Mouse (Mus musculus) olfactory bulb, adult 2 months (tissue): Measurements from ENCODE around the gene Gabrr1. TPM values are rescaled to one million over a fixed set of nuclear protein-coding genes. Genes with fewer than 3 reads are reported as not detected.

Experiments used
- H3K27ac ChIP-seq: fragments of 200-500 bp; 2 replicates; pipeline ENCODE4 v1.5.1; 2012; ENCODE audit warnings: low read depth, low read length; ENCODE audit not compliant: insufficient read depth
- H3K4me1 ChIP-seq: fragments of 200-500 bp; 2 replicates; pipeline ENCODE4 v1.6.1; 2012; ENCODE audit warnings: low read length; ENCODE audit not compliant: control insufficient read depth, insufficient read depth
- H3K4me3 ChIP-seq: fragments of 200-500 bp; 2 replicates; pipeline ENCODE4 v1.5.1; 2012; ENCODE audit warnings: mild to moderate bottlenecking, low read depth, low read length, moderate library complexity; ENCODE audit not compliant: insufficient read depth
- CTCF ChIP-seq: fragments of 200-500 bp; IDR thresholded peaks from 2 replicates; pipeline ENCODE4 v1.5.1; 2012; ENCODE audit warnings: low read depth, mild to moderate bottlenecking, low read length, moderate library complexity; ENCODE audit not compliant: insufficient read depth
- POLR2A ChIP-seq: fragments of 200-500 bp; IDR thresholded peaks from 2 replicates; pipeline ENCODE4 v1.6.1; 2012; ENCODE audit warnings: mild to moderate bottlenecking, low read depth, low read length, moderate library complexity; ENCODE audit not compliant: insufficient read depth
- WGBS: fragments of 180-500 bp; shearing (Covaris S2); methylation state at CpG from one replicate; pipeline ENCODE4 v1.1.7; 2018; 5-methylcytosine and 5-hydroxymethylcytosine counted together
- polyA plus RNA-seq: library from polyadenylated mRNA; stranded (reverse); fragments of >200 nt; gene quantifications from 2 replicates; pipeline ENCODE4 v1.2.4, GENCODE M21; 2012; ENCODE audit warnings: low replicate concordance; ENCODE audit not compliant: missing spikeins, insufficient read depth, insufficient read length

Gene Gabrr1
- polyA plus RNA-seq, 1 experiment = not detected

- WGBS = 25% methylated on average over 20 of the region's 20 CpGs
- no peak for TF ChIP-seq POLR2A
- TF ChIP-seq CTCF = no peak
- H3K27ac ChIP-seq = no peak overlapping the region
- H3K4me3 ChIP-seq = peak overlapping the region; percentile 10; the same call in 1 of the 2 replicates
- peaks cover 7% of the 10 kb centered on the region for H3K4me1 ChIP-seq
These were observed 14.5 kb downstream of the Gabrr1 start for GRCm38 (mm10) chr4:33146679-33147291.

GRCm38 (mm10) chr4:33147825-33148224 lies 15.5 kb downstream of the Gabrr1 start:
- Histone ChIP-seq H3K27ac (no peak overlapping the region), H3K4me3 (no peak overlapping the region), H3K4me1 (peaks cover 7% of the 10 kb centered on the region)
- WGBS = 10% methylated on average over 2 of the region's 2 CpGs
- no peak for TF ChIP-seq POLR2A
- no peak for TF ChIP-seq CTCF

GRCm38 (mm10) chr4:33149150-33149549 lies 16.8 kb downstream of the Gabrr1 start:
- H3K4me1 ChIP-seq = peaks cover 7% of the 10 kb centered on the region
- no peak for TF ChIP-seq CTCF
- no peak for TF ChIP-seq POLR2A
- no peak overlapping the region for H3K4me3 ChIP-seq
- H3K27ac ChIP-seq = no peak overlapping the region
- WGBS = 77% methylated on average over 7 of the region's 7 CpGs

GRCm38 (mm10) chr4:33152087-33153038 lies 20.0 kb downstream of the Gabrr1 start:
- WGBS = 89% methylated on average over 26 of the region's 26 CpGs
- peaks cover under 1% of the 10 kb centered on the region for H3K4me1 ChIP-seq

GRCm38 (mm10) chr4:33183477-33183876 lies 51.2 kb downstream of the Gabrr1 start:
- peaks cover 3% of the 10 kb centered on the region for H3K4me1 ChIP-seq
- no peak overlapping the region for H3K27ac ChIP-seq
- WGBS = 84% methylated on average over 5 of the region's 5 CpGs
- H3K4me3 ChIP-seq = no peak overlapping the region
- no peak for TF ChIP-seq POLR2A
- no peak for TF ChIP-seq CTCF

More at GRCm38 (mm10) chr4:33152087-33153038, 20.0 kb downstream of the Gabrr1 start:
- no peak overlapping the region for H3K4me3 ChIP-seq
- H3K27ac ChIP-seq = no peak overlapping the region
- no peak for TF ChIP-seq POLR2A
- TF ChIP-seq CTCF = no peak

GRCm38 (mm10) chr4:33188164-33188563 lies 55.8 kb downstream of the Gabrr1 start:
- WGBS = 10% methylated on average over 9 of the region's 9 CpGs
- H3K27ac ChIP-seq = no peak overlapping the region

GRCm38 (mm10) chr4:33188781-33189734 lies 56.7 kb downstream of the Gabrr1 start:
- WGBS = under 1% methylated on average over 123 of the region's 123 CpGs
- peaks cover 3% of the 10 kb centered on the region for H3K4me1 ChIP-seq
- TF ChIP-seq POLR2A (peak; percentile 32), CTCF (no peak)
- H3K27ac ChIP-seq = peak overlapping the region; percentile 77
- peak overlapping the region; percentile 71 for H3K4me3 ChIP-seq

More at GRCm38 (mm10) chr4:33188164-33188563, 55.8 kb downstream of the Gabrr1 start:
- TF ChIP-seq POLR2A = no peak
- TF ChIP-seq CTCF = no peak
- Histone ChIP-seq H3K4me1 (peaks cover 3% of the 10 kb centered on the region), H3K4me3 (peak overlapping the region; percentile 25)

GRCm38 (mm10) chr4:33189735-33190036 lies 57.4 kb downstream of the Gabrr1 start, which contains the start of gene Pm20d2:
Gene Pm20d2, minus strand, starts transcription at chr4:33189737.
- peak within 1 kb of the TSS; percentile 71 for H3K4me3 ChIP-seq
- WGBS = 7% methylated on average over 6 of the region's 6 CpGs
- peaks cover 3% of the 10 kb centered on the region for H3K4me1 ChIP-seq
- H3K27ac ChIP-seq = peak within 1 kb of the TSS; percentile 77
- TF ChIP-seq POLR2A (no peak), CTCF (no peak)

- Histone ChIP-seq H3K27ac (no peak overlapping the region), H3K4me1 (no peaks in the 10 kb centered on the region), H3K4me3 (no peak overlapping the region)
- WGBS = 11% methylated on average over 2 of the region's 2 CpGs
- TF ChIP-seq CTCF (no peak), POLR2A (no peak)
These were observed 65.8 kb downstream of the Gabrr1 start for GRCm38 (mm10) chr4:33198117-33198516.
